In the genomic region with DNA sequence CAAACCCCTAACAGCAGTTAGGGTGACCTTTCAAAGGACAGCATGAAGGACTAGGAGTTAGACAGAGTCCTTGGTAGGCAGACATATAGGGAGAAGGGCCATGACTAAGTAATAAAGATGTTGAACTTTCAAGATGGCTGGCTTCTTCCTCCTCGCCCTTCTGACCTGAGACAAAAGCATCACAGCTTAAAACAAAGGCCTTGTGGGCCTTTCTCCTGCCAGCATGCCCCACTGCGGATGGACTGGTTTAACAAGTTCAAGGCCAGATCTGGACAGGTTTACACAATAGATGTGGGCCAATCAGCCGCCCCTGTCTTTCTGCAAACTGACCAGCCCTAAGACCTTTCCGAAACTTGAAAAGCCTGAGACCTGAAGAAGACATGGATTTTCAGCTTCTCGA, we compare ENCODE assay signal across 32 mouse cellular contexts.
"Had no signal": no experiment of that assay in that cellular context is flagged by ENCODE, and none has a peak within 500 bp of the region (broad histone marks: within the 10 kb centered on the region; RNA-seq: fewer than 3 reads in every experiment).

No protein-coding gene starts in this region.

- H3K36me3 ChIP-seq: limb, embryonic 10.5 days; limb, embryonic 12.5 days; limb, embryonic 13.5 days; limb, embryonic 15.5 days; liver, embryonic 12.5 days; liver, embryonic 13.5 days; liver, embryonic 15.5 days; lung, embryonic 15.5 days; midbrain, embryonic 10.5 days; midbrain, embryonic 12.5 days; midbrain, embryonic 13.5 days; midbrain, embryonic 15.5 days had no signal

- H3K9me3 ChIP-seq: limb, embryonic 10.5 days; limb, embryonic 12.5 days; limb, embryonic 13.5 days; limb, embryonic 15.5 days; liver, embryonic 12.5 days; liver, embryonic 13.5 days; liver, embryonic 15.5 days; lung, embryonic 15.5 days; megakaryocyte, embryonic 14.5 days; midbrain, embryonic 10.5 days; midbrain, embryonic 12.5 days; midbrain, embryonic 13.5 days; midbrain, embryonic 15.5 days had no signal

- ATAC-seq: liver, embryonic 12.5 days; liver, postnatal 0 days; lung, postnatal 0 days; midbrain, embryonic 13.5 days; midbrain, embryonic 15.5 days; midbrain, embryonic 16.5 days had no signal

- H3K9ac ChIP-seq: limb, embryonic 12.5 days; limb, embryonic 13.5 days; limb, embryonic 15.5 days; liver, embryonic 12.5 days; liver, embryonic 13.5 days; liver, embryonic 14.5 days; liver, embryonic 15.5 days; liver, postnatal 0 days; lung, embryonic 14.5 days; lung, embryonic 15.5 days; midbrain, embryonic 12.5 days; midbrain, embryonic 13.5 days; midbrain, embryonic 15.5 days had no signal

- H3K4me3 ChIP-seq: left cerebral cortex, adult 2 months; limb, embryonic 10.5 days; limb, embryonic 12.5 days; limb, embryonic 13.5 days; limb, embryonic 15.5 days; liver, embryonic 12.5 days; liver, embryonic 13.5 days; liver, embryonic 15.5 days; lung, embryonic 15.5 days; megakaryocyte, embryonic 14.5 days; midbrain, embryonic 10.5 days; midbrain, embryonic 12.5 days; midbrain, embryonic 13.5 days; midbrain, embryonic 15.5 days; myocyte had no signal

- H3K4me2 ChIP-seq: limb, embryonic 12.5 days; limb, embryonic 13.5 days; limb, embryonic 15.5 days; liver, embryonic 11.5 days; liver, embryonic 12.5 days; liver, embryonic 13.5 days; liver, embryonic 15.5 days; lung, embryonic 14.5 days; lung, embryonic 15.5 days; midbrain, embryonic 11.5 days; midbrain, embryonic 12.5 days; midbrain, embryonic 13.5 days; midbrain, embryonic 15.5 days had no signal

- H3K27ac ChIP-seq: left cerebral cortex, adult 2 months; limb, embryonic 10.5 days; limb, embryonic 12.5 days; limb, embryonic 13.5 days; limb, embryonic 15.5 days; liver, embryonic 12.5 days; liver, embryonic 13.5 days; liver, embryonic 14.5 days; liver, embryonic 15.5 days; lung, embryonic 15.5 days; macrophage; midbrain, embryonic 10.5 days; midbrain, embryonic 12.5 days; midbrain, embryonic 13.5 days; midbrain, embryonic 15.5 days had no signal

- H3K27me3 ChIP-seq: limb, embryonic 12.5 days; limb, embryonic 13.5 days; limb, embryonic 15.5 days; liver, embryonic 12.5 days; liver, embryonic 13.5 days; liver, embryonic 15.5 days; lung, embryonic 15.5 days; megakaryocyte, embryonic 14.5 days; midbrain, embryonic 12.5 days; midbrain, embryonic 13.5 days; midbrain, embryonic 15.5 days had no signal

- DNase-seq: left cerebral cortex, postnatal 4 days; liver; liver, embryonic 13.5 days; liver, postnatal 0 days; lung, adult 18-20 months; lung, adult 2 months; lung, embryonic 14.5 days; lung, postnatal 10 days; lung, postnatal 14 days; lung, postnatal 36 days; lung, postnatal 4 days; midbrain, embryonic 14.5 days had no signal
